Mouse (Mus musculus) c-Kit-positive CD71-negative TER-119-negative erythroid progenitor cells, embryonic 14.5 days (primary cell): ENCODE measurements around the gene Cd200r4.

Experiments used
- DNase-seq: peaks from one replicate; pipeline ENCODE4 v3.0.0-alpha.2; 2013; ENCODE audit warnings: low read depth

The Cd200r4 gene

DNA sequence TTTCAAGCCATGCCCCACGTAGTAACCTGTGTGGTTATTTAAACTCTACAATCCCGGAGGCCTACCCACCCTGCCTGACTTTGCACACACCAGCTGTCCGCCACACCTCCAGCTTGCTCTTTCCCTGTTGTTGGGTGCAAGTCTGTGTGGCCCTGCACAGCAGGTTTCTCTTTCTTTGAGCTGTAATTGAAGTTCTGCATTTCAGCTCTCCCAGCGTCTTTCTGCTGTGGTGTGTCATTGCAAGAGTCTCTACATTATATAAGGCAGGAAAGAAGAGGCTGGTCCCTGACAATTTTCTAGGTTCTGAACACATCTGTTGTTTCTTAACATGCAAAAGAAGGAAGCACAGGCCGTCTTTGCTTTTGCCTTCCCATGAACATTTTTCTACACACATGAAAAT, 65.1 kb downstream of the Cd200r4 start:
- DNase-seq = no peak

DNA sequence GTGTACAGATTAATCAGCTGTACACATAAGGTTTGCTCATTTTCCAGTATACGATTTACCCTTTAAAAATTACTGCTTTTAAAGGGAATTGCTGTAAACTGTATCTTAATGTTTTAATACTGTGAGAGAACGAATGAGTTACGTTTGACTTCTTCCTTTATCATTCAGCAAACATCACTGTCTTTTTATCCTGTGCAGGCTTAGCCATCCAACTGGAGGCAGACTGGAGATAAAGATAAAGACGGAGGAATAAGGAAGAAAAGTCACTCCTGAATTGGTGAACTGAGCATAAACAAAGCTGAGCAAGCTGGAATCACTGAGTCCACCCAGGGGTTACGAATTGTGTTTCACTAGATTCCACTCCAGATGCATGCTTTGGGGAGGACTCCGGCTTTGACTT, 66.1 kb downstream of the Cd200r4 start:
- no peak for DNase-seq
